Mouse (Mus musculus) adrenal gland, adult 18-20 months (tissue): ENCODE results near the gene Slc22a5. TPM values are rescaled to one million over a fixed set of nuclear protein-coding genes. Genes with fewer than 3 reads are reported as not detected.

Experiments used
- DNase-seq, 2 experiments: peaks; one replicate each; pipeline ENCODE4 v3.0.0; 2021 to 2022; ENCODE audit warnings: low spot score in 2 of 2
- total RNA-seq, 2 experiments: library from RNA; stranded (reverse); gene quantifications; 1 replicate in 1 of 2; 2 replicates in 1 of 2; pipeline ENCODE4 v1.2.3; 2021

The Slc22a5 gene
- total RNA-seq, 2 experiments from 2014 or later: 38.9 to 63.4 TPM

GRCm38 (mm10) chr11:53842161-53842581 is 49.3 kb downstream of the Slc22a5 start:
- DNase-seq: no peak

- no peak for DNase-seq
Observed at GRCm38 (mm10) chr11:53841514-53841913, 49.9 kb downstream of the Slc22a5 start.

GRCm38 (mm10) chr11:53839663-53840642 is 51.5 kb downstream of the Slc22a5 start:
- no peak for DNase-seq

GRCm38 (mm10) chr11:53839147-53839546 is 52.3 kb downstream of the Slc22a5 start:
- DNase-seq: no peak

GRCm38 (mm10) chr11:53837731-53838130 is 53.7 kb downstream of the Slc22a5 start:
- DNase-seq: no peak

- DNase-seq: no peak
Observed at GRCm38 (mm10) chr11:53835379-53836010, 56.0 kb downstream of the Slc22a5 start.

- no peak for DNase-seq
Observed at GRCm38 (mm10) chr11:53825409-53825808, 66.1 kb downstream of the Slc22a5 start.

GRCm38 (mm10) chr11:53821945-53822338 is 69.5 kb downstream of the Slc22a5 start:
- DNase-seq: no peak

GRCm38 (mm10) chr11:53821230-53821944 is 70.1 kb downstream of the Slc22a5 start:
- no peak for DNase-seq

GRCm38 (mm10) chr11:53820516-53821170 is 70.8 kb downstream of the Slc22a5 start:
- DNase-seq: no peak

GRCm38 (mm10) chr11:53819511-53819910 is 71.9 kb downstream of the Slc22a5 start:
- DNase-seq: no peak

GRCm38 (mm10) chr11:53818794-53819193 is 72.7 kb downstream of the Slc22a5 start:
- DNase-seq: no peak

GRCm38 (mm10) chr11:53816841-53817375 is 74.6 kb downstream of the Slc22a5 start:
- DNase-seq: no peak

- no peak for DNase-seq
Observed at GRCm38 (mm10) chr11:53814810-53815209, 76.7 kb downstream of the Slc22a5 start.

Other genes with a start within 250 kb of the Slc22a5 start
- 10 to 100 TPM in 1 of 2 experiments, 1 to 10 TPM in 1; 8.3 to 12.0 TPM for gene Rad50, start 184.3 kb downstream of the Slc22a5 start, total RNA-seq
- not detected for gene Il5, start 170.9 kb downstream of the Slc22a5 start, total RNA-seq
- gene Irf1, start 121.6 kb downstream of the Slc22a5 start, total RNA-seq: 10 to 100 TPM; 21.2 to 44.2 TPM
- gene Gm17334, start 118.5 kb downstream of the Slc22a5 start, total RNA-seq: under 1 TPM in 1 of 2 experiments, not detected in 1; 0.80 TPM
- 1 to 10 TPM; 5.2 to 6.1 TPM for gene Gm12216, start 32.4 kb downstream of the Slc22a5 start, total RNA-seq
- 1 to 10 TPM; 3.5 to 6.5 TPM for gene Slc22a21, start 88.7 kb upstream of the Slc22a5 start, total RNA-seq
- gene Slc22a4, start 136.4 kb upstream of the Slc22a5 start, total RNA-seq: 1 to 10 TPM; 7.4 to 7.8 TPM
- 1 to 10 TPM; 7.0 to 7.6 TPM for gene Pdlim4, start 177.4 kb upstream of the Slc22a5 start, total RNA-seq
- 10 to 100 TPM; 40.8 to 64.8 TPM for gene P4ha2, start 208.4 kb upstream of the Slc22a5 start, total RNA-seq